Mouse (Mus musculus) heart, adult 2 months (tissue): ENCODE data around the gene Pter.

ENCODE experiments used
- CTCF ChIP-seq: fragments of 200-600 bp; IDR thresholded peaks from 2 replicates; pipeline ENCODE4 v1.8.1; 2022; ENCODE audit warnings: antibody characterized with exemption, mild to moderate bottlenecking, moderate library complexity
- EP300 ChIP-seq: fragments of 200-500 bp; IDR thresholded peaks from 2 replicates; pipeline ENCODE4 v1.6.1; 2011; ENCODE audit warnings: low read depth, low read length, control low read depth; ENCODE audit not compliant: insufficient read depth
- POLR2A ChIP-seq: fragments of 200-500 bp; IDR thresholded peaks from 2 replicates; pipeline ENCODE4 v1.6.1; 2011; ENCODE audit warnings: mild to moderate bottlenecking, low read depth, low read length, control low read depth; ENCODE audit not compliant: insufficient read depth

DNA sequence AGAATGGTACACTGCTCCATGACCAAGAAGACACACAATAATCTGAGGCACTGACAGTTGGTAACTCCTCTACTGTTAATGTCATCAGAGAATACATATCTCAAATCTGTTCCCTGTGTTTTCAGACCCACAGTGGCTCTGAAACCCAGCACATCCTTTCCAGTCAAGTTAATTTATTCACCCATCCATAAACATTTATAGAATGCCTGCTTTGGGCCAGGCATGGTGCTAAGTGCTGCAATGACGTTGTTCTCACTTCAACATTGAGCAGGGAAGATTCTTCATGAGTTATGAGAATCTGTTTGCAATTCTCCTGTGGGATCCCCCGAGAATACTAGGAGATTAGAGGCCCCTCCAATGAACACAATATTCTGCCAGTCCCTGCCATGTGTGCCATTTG lies 11.4 kb downstream of the Pter start:
- TF ChIP-seq CTCF (no peak), POLR2A (no peak), EP300 (no peak)
